Mouse (Mus musculus): Measurements from ENCODE around the gene 6430550D23Rik.

Gene 6430550D23Rik

DNA sequence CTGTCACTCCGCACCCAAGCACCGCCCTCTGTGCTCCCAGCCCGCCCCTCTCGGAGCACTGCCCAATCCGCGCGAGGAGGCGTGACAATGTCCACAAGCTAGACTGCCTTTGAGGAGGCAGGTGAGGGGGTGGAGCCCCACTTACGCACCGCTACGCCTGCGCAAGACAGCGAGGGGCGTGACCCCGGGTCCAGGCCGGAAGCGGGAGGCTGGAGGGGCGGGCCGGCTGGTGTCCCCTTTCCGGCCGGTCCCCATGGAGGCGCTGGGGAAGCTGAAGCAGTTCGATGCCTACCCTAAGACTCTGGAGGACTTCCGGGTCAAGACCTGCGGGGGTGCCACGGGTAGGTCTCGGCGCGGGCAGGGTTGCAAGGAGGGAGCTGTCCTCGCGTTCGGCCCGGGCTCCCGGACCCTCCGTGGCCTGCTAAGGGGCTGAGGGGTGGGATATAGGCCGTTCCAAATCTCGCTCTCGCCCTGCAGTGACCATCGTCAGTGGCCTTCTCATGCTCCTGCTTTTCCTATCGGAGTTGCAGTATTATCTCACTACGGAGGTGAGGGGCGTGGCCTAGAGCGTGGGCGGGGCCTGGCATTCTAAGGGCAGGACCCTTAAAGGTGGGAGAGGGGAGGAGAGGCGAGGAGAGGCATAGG is at the start of gene 6430550D23Rik, which contains the start of gene Ergic3:
Gene 6430550D23Rik, minus strand, starts transcription at position 90 of the 645 bp plus-strand sequence.
Gene Ergic3, plus strand, starts transcription at position 158 of the 645 bp plus-strand sequence.
- peak; percentile 99 for DNase-seq (ENCODE audit: low read depth, low spot score)

DNA sequence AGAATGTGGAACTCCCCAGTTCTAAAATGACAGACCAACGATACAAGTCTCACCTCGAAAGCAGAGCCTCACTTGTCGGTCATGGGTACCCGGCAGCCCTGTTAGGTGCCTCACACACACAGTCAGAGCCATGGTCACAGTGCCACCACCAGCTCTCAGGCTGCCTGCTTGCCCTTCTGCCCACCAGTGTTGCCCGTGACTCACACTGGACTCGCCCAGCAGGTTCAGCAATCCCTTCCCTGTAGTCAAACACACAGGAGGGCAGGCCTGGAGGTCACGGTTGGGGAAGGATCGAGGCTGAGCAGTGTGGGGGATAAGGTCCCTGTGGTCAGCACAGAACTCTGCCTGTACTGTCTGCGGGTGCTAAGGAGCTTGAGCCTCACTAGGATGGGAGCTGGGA is 45.0 kb upstream of the 6430550D23Rik start, which contains the start of gene Fer1l4:
Gene Fer1l4, minus strand, starts transcription at position 132 of the 400 bp plus-strand sequence.
- no peak for DNase-seq (ENCODE audit: low read depth, low spot score)

DNA sequence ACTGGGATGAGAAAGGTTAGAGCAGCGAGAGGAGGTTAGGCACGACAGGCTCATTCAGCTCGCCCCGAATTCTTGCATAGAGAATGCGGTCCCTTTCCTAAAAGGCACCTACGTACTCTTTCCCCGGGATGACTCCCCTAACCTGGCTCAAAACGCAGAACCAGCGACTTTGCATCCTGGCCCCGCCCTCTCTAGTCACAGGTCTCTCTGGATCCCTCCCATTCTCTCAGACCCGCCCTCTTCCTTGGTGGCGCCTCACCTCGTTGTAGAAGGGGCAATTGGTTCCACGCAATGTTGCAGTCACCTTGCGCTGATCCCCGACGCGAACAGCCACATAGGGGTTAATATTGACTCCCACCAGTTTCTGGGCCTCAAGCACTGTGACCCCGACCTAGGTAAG is 40.2 kb upstream of the 6430550D23Rik start:
- DNase-seq (ENCODE audit: low read depth, low spot score) = no peak

DNA sequence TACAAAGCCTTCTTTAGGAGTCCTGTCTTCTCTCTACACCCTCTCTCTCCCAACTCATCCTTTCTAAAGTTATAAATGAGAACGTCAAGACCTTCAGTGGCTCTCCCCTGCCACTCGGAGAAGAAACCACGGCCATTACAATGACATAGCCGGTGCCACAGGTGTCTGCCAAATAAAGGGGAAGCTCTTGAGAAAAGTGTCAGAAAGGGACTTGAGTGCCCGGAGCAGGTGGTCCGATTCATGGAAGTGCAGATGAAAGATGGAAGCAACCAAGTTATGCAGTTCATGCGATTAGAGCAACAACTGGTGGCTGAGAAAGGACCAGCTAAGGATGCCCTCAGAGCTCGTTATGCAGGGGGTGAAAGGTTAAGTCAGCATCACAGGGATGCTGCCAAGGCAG is 35.1 kb upstream of the 6430550D23Rik start:
- no peak for DNase-seq (ENCODE audit: low read depth, low spot score)

DNA sequence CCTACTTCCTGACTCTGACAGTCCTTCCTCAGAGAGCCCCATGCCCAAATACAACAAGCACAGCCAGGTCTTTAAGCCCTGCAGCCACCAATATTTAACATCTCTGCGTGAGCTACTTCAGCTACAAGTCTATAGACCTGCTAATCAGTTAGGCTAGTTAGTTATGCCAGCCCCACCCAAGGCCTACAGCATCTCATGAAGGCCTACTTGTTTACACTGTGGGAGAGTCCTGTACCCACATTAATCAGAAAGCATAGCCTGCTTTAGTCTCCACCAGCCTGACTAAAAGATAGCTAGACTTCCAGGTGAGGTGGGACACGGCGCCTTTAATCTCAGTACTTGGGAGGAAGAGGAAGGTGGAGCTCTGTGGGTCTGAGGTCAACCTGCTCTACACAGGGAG is 31.6 kb upstream of the 6430550D23Rik start:
- no peak for DNase-seq (ENCODE audit: low read depth, low spot score)

DNA sequence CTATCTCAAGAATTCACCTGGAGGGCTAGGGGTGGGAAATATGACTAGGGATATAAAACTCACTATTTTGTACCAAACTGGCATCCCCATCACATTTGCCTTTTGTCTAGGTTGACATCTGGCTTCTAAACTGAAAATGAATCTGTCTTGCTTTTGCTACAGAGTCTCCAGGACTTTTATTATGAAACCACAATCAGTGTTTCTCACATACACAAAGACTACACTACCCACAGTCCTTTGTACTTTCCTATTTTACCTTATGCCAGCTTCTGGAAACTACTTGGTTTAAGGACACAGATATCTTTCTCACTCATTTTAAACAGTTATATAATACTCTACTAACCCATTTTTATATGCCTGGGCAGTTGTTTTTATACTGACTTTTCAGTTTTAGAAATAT is 17.7 kb upstream of the 6430550D23Rik start:
- no peak for DNase-seq (ENCODE audit: low read depth, low spot score)

DNA sequence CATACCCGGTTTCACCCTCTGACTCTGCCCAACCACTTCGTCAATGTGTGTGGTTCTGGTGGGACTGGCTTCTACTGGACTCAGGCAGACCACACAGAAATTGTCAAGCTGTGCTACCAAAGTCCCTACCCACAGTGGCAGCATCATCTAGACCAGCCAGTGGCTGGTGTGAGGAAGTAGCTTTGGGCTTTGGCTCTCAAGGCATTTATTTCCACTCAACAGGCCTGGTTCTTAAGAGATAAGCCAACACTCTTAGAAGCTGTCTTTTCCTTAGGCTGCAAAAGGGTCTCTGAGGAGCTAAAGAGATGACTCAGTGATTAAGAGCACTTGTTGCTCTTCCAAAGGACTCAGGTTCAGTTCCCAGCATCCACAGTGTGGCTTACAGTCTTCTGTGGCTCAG is 14.0 kb upstream of the 6430550D23Rik start:
- no peak for DNase-seq (ENCODE audit: low read depth, low spot score)

DNA sequence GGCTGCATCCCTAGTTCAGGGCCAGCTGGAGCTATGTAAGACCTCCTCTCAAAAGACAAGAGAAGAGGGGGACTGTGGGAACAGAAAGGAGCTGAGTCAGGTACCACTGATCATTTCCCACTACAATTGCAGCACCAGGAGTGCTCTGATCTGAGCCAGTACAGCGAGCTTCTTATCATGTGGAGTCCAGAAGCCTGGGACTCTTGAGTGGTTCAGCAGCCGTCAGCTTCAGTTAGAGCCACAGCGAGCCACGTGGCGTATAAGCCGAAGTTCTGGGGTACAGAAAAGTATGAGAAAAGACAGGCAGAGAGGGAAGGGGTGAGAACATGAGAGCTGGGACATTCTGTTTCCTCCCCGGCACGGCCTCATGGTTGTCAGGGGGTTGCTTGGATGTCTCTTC is 13.4 kb upstream of the 6430550D23Rik start:
- DNase-seq (ENCODE audit: low read depth, low spot score) = no peak

DNA sequence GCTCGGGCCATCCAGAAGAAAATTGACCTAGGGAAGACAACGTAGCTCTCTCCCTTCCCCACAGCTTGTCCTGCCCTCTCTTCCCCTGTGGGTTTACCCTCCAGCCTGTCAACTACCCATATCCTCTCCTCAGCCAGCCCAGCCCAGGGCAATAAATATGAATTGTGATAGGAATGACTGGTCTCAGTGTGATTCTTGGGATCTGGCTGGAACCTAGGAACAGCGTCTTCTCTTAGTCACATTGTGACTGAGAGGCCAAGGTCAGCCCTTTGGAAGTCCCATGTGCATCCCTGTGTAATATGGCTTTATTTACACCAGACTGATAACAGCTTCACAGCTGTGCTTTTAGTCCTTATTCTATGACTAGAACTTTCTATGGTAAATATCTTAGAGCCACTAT is 10.3 kb upstream of the 6430550D23Rik start:
- no peak for DNase-seq (ENCODE audit: low read depth, low spot score)

DNA sequence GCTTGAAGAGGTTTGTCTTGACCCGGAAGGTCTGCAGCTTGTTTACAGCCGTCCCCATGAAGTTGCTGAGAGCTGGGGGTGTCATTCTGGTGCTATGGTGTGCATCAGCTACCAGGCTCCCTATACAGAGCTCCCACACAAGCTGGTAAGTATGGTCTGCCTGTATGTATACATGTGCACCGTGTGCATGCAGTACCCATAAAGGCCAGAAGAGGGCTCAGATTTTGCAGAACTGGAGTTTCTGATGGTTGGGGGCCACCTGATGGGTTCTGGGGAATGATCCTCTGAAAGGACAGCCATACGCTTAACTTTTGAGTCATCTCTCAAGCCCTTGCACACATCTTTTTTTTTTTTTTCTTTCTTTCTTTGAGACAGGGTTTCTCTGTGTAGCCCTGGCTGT is 2.4 kb downstream of the 6430550D23Rik start:
- DNase-seq (ENCODE audit: low read depth, low spot score) = no peak

DNA sequence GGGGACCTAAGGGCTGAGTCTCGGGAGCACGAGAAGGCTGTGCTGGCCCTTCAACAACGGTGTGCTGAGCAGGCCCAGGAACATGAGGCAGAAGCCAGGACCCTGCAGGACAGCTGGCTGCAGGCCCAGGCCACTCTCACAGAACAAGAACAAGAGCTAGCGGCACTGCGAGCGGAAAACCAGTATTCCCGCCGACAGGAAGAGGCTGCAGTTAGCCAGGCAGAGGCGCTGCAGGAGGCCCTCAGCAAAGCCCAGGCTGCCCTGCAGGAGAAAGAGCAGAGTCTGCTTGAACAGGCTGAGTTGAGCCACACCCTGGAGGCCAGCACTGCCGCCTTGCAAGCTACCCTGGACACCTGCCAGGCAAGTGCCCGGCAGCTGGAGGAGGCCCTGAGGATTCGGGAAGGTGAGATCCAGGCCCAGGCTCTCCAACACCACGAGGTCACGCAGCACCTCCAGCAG is 15.9 kb downstream of the 6430550D23Rik start:
- peak; percentile 97 for DNase-seq (ENCODE audit: low read depth, low spot score)

DNA sequence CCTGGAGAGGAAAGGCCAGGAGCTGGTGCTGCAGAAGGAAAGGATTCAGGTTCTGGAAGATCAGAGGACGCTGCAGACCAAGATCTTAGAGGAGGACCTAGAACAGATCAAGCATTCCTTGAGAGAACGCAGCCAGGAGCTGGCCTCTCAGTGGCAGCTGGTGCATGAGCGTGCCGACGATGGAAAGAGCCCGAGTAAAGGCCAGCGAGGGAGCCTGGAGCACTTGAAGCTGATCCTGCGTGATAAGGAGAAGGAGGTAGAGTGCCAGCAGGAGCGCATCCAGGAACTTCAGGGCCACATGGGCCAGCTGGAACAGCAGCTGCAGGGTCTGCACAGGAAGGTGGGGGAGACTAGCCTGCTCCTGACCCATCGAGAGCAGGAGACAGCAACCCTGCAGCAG is 16.6 kb downstream of the 6430550D23Rik start:
- peak; percentile 29 for DNase-seq (ENCODE audit: low read depth, low spot score)

DNA sequence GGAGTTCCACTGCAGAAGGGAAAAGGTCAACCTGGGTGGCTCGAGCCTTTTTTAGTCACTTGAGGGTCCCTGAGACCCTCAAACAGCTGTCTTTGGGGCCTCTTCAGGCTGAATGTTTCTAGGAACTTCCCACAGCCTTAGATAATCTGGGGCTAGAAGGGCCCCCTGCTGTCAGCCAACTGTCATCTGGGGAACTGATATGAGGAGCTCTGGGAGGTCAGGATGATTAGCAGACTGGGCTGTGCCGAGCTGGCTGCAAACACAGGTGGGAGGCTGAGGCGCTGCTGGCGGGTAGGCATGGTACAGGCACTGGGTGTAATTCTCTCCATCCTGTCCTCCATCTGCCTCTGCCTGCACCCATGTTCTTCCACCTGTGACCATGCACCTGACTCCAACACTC is 18.7 kb downstream of the 6430550D23Rik start:
- peak; percentile 58 for DNase-seq (ENCODE audit: low read depth, low spot score)

DNA sequence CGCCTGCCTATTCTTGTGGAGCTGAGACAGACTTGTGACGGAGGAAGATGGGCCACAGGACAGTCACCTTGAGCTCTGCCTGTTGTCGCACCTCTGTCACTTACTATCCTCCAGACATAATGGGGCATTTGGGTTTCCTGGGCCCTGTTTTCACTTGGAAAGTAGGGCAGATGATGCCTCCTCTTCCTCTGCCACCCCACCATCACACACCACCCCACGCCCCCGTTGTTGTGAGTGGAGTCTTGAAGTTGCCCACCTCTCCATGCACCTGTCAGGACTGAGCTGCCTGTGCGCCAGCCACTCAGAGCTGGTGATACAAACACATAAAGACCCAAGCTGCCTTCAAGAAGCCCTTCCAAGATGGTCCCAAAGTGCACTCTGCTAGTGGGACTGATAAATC is 20.6 kb downstream of the 6430550D23Rik start:
- DNase-seq (ENCODE audit: low read depth, low spot score) = no peak

DNA sequence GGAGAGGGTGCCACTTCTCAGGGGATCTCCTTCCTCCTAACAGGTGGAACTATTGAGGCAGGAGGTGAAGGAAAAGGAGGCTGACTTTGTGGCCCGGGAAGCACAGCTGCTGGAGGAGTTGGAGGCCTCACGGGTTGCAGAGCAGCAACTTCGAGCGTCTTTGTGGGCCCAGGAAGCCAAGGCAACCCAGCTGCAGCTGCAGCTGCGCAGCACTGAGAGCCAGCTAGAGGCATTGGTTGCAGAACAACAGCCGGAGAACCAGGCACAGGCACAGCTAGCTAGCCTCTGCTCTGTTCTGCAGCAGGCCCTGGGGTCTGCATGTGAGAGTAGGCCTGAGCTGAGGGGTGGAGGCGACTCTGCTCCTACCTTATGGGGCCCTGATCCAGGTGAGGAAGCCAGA is 22.0 kb downstream of the 6430550D23Rik start:
- no peak for DNase-seq (ENCODE audit: low read depth, low spot score)

DNA sequence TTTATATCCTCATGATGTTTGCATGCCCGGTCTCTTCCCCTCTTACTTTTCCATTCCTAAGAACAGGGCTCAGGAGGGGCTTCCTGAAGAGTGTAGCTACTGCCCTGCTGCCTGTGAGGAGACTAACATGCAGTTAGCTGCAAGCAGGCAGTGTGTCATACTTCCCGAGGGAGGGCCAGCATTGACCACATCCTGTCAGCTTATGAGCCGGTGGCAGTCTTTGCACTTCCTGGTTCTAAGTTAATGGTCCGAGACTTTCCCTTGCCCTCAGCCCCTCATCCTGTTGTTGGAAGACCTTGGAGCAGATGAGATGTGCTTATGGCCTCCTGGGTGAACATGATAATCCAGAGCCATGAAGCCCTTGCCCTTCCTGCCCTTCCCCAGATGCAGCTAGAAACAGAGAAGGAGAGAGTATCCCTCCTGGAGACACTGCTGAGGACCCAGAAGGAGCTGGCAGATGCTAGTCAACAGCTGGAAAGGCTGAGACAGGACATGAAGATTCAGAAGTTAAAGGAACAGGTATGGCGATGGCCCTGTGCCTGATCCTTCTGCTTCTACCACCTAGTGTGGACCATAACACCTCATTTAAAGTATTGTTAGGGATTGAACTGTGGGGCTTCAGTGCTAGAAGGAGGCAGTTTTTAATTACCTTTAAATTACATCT is 28.3 kb downstream of the 6430550D23Rik start:
- DNase-seq (ENCODE audit: low read depth, low spot score) = no peak

DNA sequence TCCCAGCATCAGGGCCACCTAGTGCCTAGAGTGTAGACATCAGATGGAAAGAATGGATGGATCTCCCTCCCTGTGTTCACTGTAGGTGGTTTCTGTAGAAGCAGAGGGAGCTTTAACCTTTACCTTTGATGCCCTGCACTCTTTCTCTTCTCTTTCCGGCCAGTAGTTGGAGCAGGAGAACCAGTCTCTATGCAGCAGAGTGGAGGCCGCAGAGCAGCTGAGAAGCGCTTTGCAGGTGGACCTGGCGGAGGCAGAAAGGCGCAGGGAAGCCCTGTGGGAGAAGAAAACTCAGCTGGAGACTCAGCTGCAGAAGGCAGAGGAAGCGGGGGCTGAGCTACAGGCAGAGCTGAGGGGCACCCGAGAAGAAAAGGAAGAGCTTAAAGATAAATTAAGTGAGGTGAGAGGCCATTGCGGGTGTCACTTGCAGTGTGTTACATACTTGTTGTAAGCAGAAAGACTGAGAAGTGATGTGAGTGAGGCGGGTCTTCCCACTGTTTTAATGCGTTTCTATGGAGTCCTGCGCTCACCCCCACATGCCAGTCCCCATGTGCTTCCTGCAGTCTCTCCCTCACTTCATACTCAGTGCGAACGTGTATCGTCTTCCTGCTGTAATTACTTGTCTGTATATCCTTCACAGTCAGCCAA is 33.6 kb downstream of the 6430550D23Rik start:
- DNase-seq (ENCODE audit: low read depth, low spot score) = peak; percentile 59

DNA sequence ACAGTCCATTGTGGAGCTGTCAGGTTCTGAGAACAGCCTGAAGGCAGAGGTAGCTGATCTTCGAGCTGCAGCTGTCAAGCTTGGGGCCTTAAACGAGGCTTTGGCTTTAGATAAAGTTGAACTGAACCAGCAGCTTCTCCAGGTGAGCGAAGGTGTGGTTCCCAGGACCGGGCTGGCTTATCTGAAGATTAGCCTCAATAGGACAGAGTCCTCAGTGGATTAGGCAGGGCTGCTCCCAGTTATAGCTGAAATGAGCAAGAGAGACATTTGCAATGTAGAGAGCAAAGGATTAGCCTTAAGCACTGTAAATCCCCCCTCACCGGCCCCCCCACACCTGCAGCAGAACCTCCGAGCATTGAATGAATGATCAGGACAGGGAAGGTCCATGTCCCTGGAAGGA is 34.4 kb downstream of the 6430550D23Rik start:
- DNase-seq (ENCODE audit: low read depth, low spot score) = no peak

DNA sequence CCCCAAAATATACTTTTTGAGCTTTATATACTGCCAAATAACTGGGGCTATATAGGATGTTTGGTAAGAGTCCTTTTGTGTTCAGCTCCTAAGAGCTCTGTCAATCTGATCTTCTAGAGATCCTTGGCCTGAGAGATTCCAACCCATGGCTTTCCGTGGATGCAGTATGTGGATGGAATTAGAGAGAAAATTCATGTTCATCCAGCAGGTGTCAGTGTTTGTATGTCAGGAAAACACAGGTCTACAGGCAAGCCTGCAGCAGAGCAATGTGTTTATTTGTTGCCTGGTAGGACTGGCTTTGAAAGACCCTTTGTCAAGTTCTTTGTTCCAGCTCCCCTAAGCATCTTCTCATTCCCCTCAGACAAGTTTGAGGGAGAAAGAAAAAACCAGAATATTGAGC is 44.8 kb downstream of the 6430550D23Rik start:
- peak; percentile 71 for DNase-seq (ENCODE audit: low read depth, low spot score)

DNA sequence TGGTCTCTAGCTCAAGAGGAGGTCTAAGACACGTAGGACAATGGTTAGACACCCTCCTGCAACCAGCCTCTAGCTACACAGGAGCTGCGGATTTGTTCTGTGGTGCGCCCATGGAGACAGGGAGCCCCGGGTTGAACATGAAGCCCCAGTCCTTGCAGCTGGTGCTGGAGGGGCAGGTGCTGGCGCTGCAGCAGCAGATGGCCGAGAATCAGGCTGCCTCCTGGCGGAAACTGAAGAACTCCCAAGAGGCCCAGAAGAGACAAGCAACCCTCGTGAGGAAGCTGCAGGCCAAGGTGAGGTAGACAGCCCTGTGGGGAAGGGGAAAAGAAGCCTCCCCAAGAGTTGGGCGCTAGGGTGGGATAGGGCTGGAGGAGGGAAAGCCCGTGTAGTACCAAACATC is 45.9 kb downstream of the 6430550D23Rik start:
- no peak for DNase-seq (ENCODE audit: low read depth, low spot score)

DNA sequence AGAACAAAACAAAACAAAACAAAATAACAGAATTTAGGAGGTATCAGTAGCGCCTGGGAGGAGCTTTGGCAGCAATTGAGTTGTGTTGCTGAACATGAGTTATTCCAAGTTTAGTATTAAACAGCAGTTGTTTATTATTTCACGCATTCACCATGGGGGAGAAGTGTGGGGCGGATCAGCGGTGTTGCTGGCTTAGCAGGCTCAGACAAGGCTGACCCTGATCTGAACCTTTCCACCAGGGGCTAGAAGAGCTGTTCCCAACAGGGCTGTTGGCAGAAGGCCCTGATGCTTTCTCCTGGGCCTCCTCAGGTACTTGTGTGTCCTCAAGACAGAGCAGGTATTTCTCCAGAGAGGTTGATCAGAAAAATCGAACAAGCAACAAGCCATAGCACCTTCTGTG is 47.8 kb downstream of the 6430550D23Rik start:
- DNase-seq (ENCODE audit: low read depth, low spot score) = no peak

DNA sequence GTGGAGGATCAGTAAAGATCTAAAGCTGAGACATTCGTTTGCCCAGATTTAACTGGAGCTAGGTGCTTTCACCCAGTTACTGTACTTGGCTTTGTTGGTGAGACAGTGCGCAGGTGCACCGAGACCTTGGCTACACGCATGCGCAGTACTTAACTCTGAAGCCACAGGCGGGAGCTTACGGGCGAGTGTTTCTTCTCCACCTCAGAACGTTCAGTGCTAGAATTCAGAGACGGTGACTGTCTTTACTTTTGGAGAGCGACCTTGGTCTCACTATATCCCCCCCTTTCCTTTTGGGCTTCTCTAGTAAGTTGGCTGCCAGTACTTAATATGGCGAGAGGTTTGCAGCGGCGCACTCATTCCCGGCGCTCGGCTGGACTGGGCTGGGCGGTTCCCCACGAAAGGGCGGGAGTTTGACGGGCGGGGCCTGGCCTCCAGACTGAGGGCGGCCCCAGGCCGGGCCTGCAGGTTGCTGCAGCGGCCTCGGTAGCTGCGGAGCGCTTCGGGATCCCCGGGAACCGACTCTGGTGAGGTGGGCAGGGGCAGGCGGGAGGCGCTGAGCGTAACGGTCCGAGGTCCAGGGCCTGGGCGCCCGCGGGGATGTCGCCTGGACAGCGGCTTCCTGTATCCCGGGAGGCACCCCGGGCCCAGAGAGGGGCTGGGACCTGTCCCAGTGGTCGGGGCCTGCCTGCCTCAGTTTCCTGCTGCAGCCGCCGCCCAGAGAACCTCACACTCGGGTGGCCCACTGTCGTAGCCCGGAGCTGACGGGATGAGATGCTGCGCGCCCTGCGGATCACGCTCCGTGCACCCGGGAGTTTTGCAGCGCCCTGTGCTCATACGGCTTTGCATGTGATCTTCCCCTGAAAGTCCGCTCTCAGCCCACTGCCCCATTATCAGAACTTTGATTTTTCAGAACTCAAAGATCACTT is 51.4 kb downstream of the 6430550D23Rik start, which contains the start of gene Cep250:
Gene Cep250, plus strand, starts transcription at position 325 of the 926 bp plus-strand sequence.
- peak; percentile 97 for DNase-seq (ENCODE audit: low read depth, low spot score)
